Mouse (Mus musculus): ENCODE results near the gene Zfp420. TPM values are rescaled to one million over a fixed set of nuclear protein-coding genes. Genes with fewer than 3 reads are reported as not detected.
A peak's percentile ranks its signal among the peaks of the same experiment; 100 is the strongest.

The Zfp420 gene
- polyA plus RNA-seq, 1 experiment from 2014 or later: 23.4 TPM

DNA sequence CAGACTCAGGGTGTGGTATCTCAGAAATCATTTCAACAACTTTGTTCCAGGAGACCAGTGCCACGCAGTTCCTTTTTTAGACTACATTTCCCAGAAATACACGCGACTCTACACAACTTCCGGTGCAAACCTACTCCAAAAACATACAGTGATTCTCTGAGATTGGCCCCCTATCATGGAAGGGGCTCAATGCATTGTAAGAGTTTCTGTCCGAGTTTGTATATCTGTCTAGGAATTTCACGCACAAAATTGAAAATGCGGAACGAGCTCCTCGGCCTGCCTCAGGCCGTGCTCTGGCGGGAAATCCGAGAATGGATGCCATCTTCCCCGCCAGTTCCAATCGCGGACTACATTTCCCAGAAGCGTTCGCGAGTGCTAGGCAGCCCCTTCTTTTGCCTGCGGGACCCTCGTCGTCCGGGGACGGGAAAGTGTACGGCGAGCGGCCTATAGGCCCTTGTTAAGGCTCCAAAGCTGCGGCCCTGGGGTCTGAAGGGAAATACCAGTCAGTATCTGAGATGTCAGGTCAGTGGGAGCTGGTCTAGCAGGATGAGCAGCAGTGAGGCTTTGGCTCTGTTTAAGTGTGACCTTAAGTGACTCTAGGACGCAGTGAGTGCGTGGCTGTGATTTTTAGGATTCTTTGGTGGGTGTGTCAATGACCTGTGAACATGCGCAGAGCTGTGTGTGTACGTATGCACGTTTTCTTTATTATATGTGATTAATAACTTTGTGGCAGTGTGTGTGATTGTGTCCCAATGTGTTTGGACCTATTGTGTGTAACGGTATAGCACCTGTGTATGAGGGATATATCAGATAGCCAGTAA is 48.6 kb downstream of the Zfp420 start, which contains the start of gene Zfp383:
TSS of gene Zfp383 (plus strand) at position 94 of the 821 bp plus-strand sequence.
- WGBS: under 1% methylated on average over 33 of the region's 33 CpGs
- H3K4me3 ChIP-seq (replicated peaks; ENCODE audit: low read length): peak within 1 kb of the TSS; percentile 69
- H3K4me2 ChIP-seq (ENCODE audit: low read length): peak within 1 kb of the TSS; percentile 59
- peaks cover 21% of the 10 kb centered on the region for H3K4me1 ChIP-seq (replicated peaks; ENCODE audit: control insufficient read depth, insufficient read depth, low read length)
- H3K27ac ChIP-seq (ENCODE audit: low read length): peak within 1 kb of the TSS; percentile 99
- peak within 1 kb of the TSS; percentile 74 for H3K9ac ChIP-seq (replicated peaks; ENCODE audit: low read depth, low read length)
- no peaks in the 10 kb centered on the region for H3K9me3 ChIP-seq (ENCODE audit: control insufficient read depth, low read length)
- H3K36me3 ChIP-seq (ENCODE audit: control insufficient read depth, insufficient read depth): peaks cover 9% of the 10 kb centered on the region
- no peaks in the 10 kb centered on the region for H3K27me3 ChIP-seq (replicated peaks; ENCODE audit: control insufficient read depth, insufficient read depth, low read length)
- peak; percentile 88 for ATAC-seq

GRCm38 (mm10) chr7:29910252-29910651 is 50.5 kb downstream of the Zfp420 start:
- WGBS: 48% methylated on average over 2 of the region's 2 CpGs
- peak overlapping the region; percentile 59 for H3K4me2 ChIP-seq (ENCODE audit: low read length)
- peaks cover 21% of the 10 kb centered on the region for H3K4me1 ChIP-seq (replicated peaks; ENCODE audit: control insufficient read depth, insufficient read depth, low read length)
- 0 out of 2 replicates have a peak, but pooled peaks cover under 1% of the 10 kb centered on the region for H3K9me3 ChIP-seq (ENCODE audit: control insufficient read depth, low read length)
- no peak overlapping the region for H3K9ac ChIP-seq (replicated peaks; ENCODE audit: low read depth, low read length)
- H3K27me3 ChIP-seq (replicated peaks; ENCODE audit: control insufficient read depth, insufficient read depth, low read length): no peaks in the 10 kb centered on the region
- no peak for ATAC-seq
- no peak overlapping the region for H3K4me3 ChIP-seq (replicated peaks; ENCODE audit: low read length)
- peaks cover 28% of the 10 kb centered on the region for H3K36me3 ChIP-seq (ENCODE audit: control insufficient read depth, insufficient read depth)
- no peak overlapping the region for H3K27ac ChIP-seq (ENCODE audit: low read length)

DNA sequence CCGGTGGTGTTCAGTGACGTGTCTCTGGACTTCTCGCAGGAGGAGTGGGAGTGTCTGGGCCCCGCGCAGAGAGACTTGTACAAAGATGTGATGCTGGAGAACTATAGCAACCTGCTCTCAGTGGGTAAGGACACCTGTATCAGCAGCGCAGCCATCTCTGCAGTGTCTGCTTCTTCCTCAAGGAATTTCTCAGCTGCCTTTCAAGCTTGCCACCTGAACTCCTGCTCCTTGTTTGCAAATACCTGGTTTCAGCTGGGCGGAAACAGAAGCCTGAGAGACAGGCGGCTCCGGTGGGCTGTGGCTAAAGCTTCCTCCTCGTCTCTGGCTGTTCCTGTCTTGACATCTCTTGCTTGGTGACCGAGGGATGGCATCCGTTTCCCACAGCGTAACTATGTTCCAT is 52.4 kb downstream of the Zfp420 start:
- no peak for ATAC-seq
- 94% methylated on average over 13 of the region's 13 CpGs for WGBS

GRCm38 (mm10) chr7:29917371-29918061 is 57.7 kb downstream of the Zfp420 start:
- ATAC-seq: no peak
- no peak overlapping the region for H3K27ac ChIP-seq (ENCODE audit: low read length)
- 0 out of 2 replicates have a peak, but pooled peaks cover 3% of the 10 kb centered on the region for H3K9me3 ChIP-seq (ENCODE audit: control insufficient read depth, low read length)
- H3K4me1 ChIP-seq (replicated peaks; ENCODE audit: control insufficient read depth, insufficient read depth, low read length): no peaks in the 10 kb centered on the region
- peaks cover 28% of the 10 kb centered on the region for H3K36me3 ChIP-seq (ENCODE audit: control insufficient read depth, insufficient read depth)
- no peaks in the 10 kb centered on the region for H3K27me3 ChIP-seq (replicated peaks; ENCODE audit: control insufficient read depth, insufficient read depth, low read length)
- H3K9ac ChIP-seq (replicated peaks; ENCODE audit: low read depth, low read length): no peak overlapping the region
- H3K4me2 ChIP-seq (ENCODE audit: low read length): no peak overlapping the region
- 80% methylated on average over 6 of the region's 6 CpGs for WGBS
- H3K4me3 ChIP-seq (replicated peaks; ENCODE audit: low read length): no peak overlapping the region

More for the DNA sequence above, 52.4 kb downstream of the Zfp420 start:
- no peak overlapping the region for H3K27ac ChIP-seq (ENCODE audit: low read length)
- no peak overlapping the region for H3K9ac ChIP-seq (replicated peaks; ENCODE audit: low read depth, low read length)
- H3K9me3 ChIP-seq (ENCODE audit: control insufficient read depth, low read length): 0 out of 2 replicates have a peak, but pooled peaks cover 3% of the 10 kb centered on the region
- no peak overlapping the region for H3K4me2 ChIP-seq (ENCODE audit: low read length)
- H3K4me1 ChIP-seq (replicated peaks; ENCODE audit: control insufficient read depth, insufficient read depth, low read length): peaks cover 18% of the 10 kb centered on the region
- no peaks in the 10 kb centered on the region for H3K27me3 ChIP-seq (replicated peaks; ENCODE audit: control insufficient read depth, insufficient read depth, low read length)
- H3K4me3 ChIP-seq (replicated peaks; ENCODE audit: low read length): no peak overlapping the region
- H3K36me3 ChIP-seq (ENCODE audit: control insufficient read depth, insufficient read depth): peaks cover 34% of the 10 kb centered on the region

DNA sequence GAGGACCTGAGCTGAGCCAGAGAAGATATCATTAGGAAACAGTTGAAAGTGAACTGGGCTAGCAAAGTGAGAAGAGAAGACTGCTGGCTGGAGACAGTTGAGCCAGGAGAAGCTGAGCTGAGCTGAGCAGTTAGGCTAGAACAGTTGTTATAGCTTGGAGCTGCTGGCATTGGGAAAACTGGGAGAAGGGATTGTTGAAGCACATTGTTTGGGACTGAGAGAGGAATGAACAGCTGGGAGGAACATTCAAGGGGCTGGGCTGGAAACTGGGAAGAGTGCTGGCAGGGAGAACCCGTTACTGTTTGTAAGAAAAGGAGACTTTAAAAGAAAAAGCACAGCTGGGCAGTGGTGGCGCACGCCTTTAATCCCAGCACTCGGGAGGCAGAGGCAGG is 58.3 kb downstream of the Zfp420 start:
- ATAC-seq: no peak
- Histone ChIP-seq H3K4me3 (replicated peaks; ENCODE audit: low read length) (no peak overlapping the region), H3K4me2 (ENCODE audit: low read length) (no peak overlapping the region), H3K9me3 (ENCODE audit: control insufficient read depth, low read length) (0 out of 2 replicates have a peak, but pooled peaks cover 3% of the 10 kb centered on the region), H3K9ac (replicated peaks; ENCODE audit: low read depth, low read length) (no peak overlapping the region), H3K27me3 (replicated peaks; ENCODE audit: control insufficient read depth, insufficient read depth, low read length) (no peaks in the 10 kb centered on the region), H3K36me3 (ENCODE audit: control insufficient read depth, insufficient read depth) (peaks cover 28% of the 10 kb centered on the region), H3K27ac (ENCODE audit: low read length) (no peak overlapping the region), H3K4me1 (replicated peaks; ENCODE audit: control insufficient read depth, insufficient read depth, low read length) (no peaks in the 10 kb centered on the region)
- WGBS: 78% methylated on average over 4 of the region's 4 CpGs

DNA sequence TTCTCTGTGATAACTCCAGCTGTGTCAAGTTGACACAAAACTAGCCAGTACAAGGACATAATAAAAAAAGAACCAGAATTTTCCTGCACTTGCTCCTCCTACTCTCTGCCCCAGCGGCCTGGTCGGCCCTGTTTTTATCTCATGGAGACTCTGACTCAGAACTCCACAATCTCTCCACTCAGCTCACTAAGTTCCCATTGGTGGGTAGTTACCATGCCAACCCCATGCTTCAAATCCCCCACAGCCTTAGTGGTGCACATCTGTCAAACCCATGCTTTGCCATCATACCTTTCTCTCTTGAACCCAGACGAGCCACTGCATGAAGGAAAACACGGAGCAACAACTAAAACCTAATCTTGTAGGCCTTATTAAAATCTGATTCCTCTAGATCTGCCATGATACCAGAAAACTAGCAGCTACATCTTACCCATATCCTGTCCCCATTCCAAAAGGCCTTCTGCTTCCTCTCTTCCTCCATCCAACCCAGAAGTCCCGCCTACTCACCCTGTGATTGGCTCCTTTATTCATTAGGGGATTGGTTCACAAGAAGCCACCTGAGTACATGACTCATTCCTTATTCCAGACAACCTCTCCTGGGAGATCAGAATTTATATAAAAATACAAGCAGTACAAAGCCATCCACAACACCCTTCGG is 61.8 kb downstream of the Zfp420 start:
- Histone ChIP-seq H3K27ac (ENCODE audit: low read length) (no peak overlapping the region), H3K4me1 (replicated peaks; ENCODE audit: control insufficient read depth, insufficient read depth, low read length) (no peaks in the 10 kb centered on the region), H3K9me3 (ENCODE audit: control insufficient read depth, low read length) (no peaks in the 10 kb centered on the region), H3K4me2 (ENCODE audit: low read length) (no peak overlapping the region), H3K36me3 (ENCODE audit: control insufficient read depth, insufficient read depth) (no peaks in the 10 kb centered on the region; the same call in 1 of the 2 replicates), H3K4me3 (replicated peaks; ENCODE audit: low read length) (no peak overlapping the region), H3K9ac (replicated peaks; ENCODE audit: low read depth, low read length) (no peak overlapping the region), H3K27me3 (replicated peaks; ENCODE audit: control insufficient read depth, insufficient read depth, low read length) (no peaks in the 10 kb centered on the region)
- 88% methylated on average over 6 of the region's 6 CpGs for WGBS
- no peak for ATAC-seq

DNA sequence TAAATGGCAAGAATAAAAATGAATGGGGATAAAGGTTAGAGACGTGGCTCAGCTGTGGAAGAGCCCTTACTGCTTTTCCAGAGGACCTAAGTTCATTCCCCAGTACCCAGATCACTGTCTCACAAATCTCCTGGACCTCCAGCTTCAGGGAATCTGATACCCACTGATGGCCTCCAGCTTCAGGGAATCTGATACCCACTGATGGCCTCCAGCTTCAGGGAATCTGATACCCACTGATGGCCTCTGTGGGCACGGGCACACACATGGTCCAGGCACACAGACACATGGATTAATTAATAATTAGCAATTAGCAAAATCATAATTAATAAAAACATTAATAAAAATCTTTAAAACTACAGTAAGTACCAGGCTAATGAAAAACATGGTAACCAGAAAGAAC is 63.0 kb downstream of the Zfp420 start:
- Histone ChIP-seq H3K4me1 (replicated peaks; ENCODE audit: control insufficient read depth, insufficient read depth, low read length) (no peaks in the 10 kb centered on the region), H3K27me3 (replicated peaks; ENCODE audit: control insufficient read depth, insufficient read depth, low read length) (no peaks in the 10 kb centered on the region), H3K9ac (replicated peaks; ENCODE audit: low read depth, low read length) (no peak overlapping the region), H3K4me2 (ENCODE audit: low read length) (no peak overlapping the region), H3K36me3 (ENCODE audit: control insufficient read depth, insufficient read depth) (no peaks in the 10 kb centered on the region), H3K27ac (ENCODE audit: low read length) (no peak overlapping the region), H3K9me3 (ENCODE audit: control insufficient read depth, low read length) (no peaks in the 10 kb centered on the region), H3K4me3 (replicated peaks; ENCODE audit: low read length) (no peak overlapping the region)
- 75% methylated on average over 2 of the region's 2 CpGs for WGBS
- no peak for ATAC-seq
